Mouse (Mus musculus) CD4-positive helper T cell, adult 2 months (primary cell): ENCODE data around the gene Katnal1.

Experiments
- DNase-seq: peaks from one replicate; pipeline ENCODE4 v3.0.0-alpha.2; 2012; ENCODE audit warnings: low read depth, missing footprints, low spot score

The Katnal1 gene

DNA sequence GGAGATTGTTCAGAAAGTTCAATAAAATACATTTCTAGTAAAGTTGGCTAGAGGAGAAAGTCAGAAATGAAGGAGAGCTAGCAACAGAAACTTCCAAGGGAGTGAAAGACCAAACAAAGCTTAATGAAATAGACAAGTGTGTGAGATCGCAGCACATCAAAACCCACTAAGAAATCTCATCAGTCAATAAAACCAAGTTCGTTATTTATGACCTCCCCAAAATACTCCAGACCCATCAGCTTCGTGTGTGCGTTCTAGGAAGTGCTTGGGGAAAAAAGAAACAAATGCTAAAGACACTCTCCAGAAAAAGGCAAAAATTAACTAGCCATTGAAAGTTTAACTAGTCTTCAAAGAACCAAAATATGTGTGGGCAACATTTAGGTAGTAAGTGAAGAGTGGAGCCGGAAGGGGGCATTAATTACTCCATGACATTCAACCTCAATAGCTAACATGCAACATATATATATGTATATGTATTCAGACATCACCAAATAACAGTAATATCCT lies 1.4 kb downstream of the Katnal1 start:
- no peak for DNase-seq

- no peak for DNase-seq
These were observed 4.5 kb downstream of the Katnal1 start for GRCm38 (mm10) chr5:148924586-148924985.

- no peak for DNase-seq
These were observed 5.1 kb downstream of the Katnal1 start for GRCm38 (mm10) chr5:148924051-148924450.

GRCm38 (mm10) chr5:148923408-148923807 lies 5.7 kb downstream of the Katnal1 start:
- no peak for DNase-seq

DNA sequence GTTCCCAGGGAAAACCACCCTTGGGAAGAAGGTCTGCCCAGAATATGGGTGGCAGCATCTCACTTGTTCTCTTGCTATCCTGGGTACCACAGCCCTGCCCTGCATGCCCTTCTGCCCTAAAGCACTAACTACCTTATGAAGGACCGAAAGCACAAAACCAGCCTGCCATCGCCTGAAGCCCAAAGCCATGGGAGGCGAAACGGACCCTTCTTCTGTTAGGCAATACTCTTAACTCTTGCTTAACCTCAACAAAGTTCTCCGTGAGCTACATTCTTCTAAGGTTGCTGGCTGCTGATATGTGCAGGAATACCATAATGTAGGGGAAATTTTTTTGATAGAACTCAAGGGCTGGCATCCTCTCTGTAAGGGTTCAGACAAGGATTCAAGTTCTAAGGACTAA lies 6.3 kb downstream of the Katnal1 start:
- no peak for DNase-seq

DNA sequence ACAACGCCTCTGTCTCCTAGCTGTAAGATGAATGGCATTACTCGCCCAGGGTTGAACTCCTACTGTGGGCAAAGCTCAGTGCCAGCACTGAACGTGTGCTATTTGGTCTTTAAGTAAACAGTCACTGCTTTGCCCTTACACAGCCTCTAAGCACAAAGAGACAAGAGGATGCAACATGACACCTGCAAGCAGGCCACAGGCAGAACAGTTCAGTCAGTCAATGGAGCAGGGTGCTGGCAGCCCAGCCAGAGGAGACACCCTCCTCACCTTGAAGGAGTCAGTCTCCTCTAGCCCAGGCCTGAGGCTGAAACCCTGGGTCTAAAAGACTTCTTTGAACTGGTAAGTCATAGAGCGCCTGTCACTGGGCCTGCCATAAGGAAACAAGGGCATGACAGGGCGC lies 11.1 kb downstream of the Katnal1 start:
- DNase-seq = no peak

GRCm38 (mm10) chr5:148916775-148917174 lies 12.3 kb downstream of the Katnal1 start:
- DNase-seq = no peak

- no peak for DNase-seq
These were observed 16.9 kb downstream of the Katnal1 start for GRCm38 (mm10) chr5:148912262-148912661.

GRCm38 (mm10) chr5:148910066-148910465 lies 19.1 kb downstream of the Katnal1 start:
- peak; percentile 31 for DNase-seq

GRCm38 (mm10) chr5:148909402-148909801 lies 19.7 kb downstream of the Katnal1 start:
- no peak for DNase-seq

DNA sequence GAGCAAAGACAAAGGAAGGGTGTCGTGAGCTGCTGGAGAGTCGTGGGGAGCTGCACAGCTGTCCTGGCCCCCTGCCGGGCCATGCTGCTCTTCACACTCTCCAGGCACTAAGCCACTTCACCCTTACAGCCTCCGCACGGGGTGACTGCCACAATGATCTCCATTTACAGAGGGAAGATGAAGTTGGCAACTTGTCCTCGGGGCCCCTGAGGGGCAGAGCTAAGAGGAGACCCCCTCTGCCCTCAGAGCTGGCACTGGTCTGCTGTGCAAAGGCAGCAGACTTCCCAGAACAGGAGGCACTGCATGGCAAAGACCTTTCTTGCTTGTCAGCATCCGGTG lies 20.1 kb downstream of the Katnal1 start:
- no peak for DNase-seq

DNA sequence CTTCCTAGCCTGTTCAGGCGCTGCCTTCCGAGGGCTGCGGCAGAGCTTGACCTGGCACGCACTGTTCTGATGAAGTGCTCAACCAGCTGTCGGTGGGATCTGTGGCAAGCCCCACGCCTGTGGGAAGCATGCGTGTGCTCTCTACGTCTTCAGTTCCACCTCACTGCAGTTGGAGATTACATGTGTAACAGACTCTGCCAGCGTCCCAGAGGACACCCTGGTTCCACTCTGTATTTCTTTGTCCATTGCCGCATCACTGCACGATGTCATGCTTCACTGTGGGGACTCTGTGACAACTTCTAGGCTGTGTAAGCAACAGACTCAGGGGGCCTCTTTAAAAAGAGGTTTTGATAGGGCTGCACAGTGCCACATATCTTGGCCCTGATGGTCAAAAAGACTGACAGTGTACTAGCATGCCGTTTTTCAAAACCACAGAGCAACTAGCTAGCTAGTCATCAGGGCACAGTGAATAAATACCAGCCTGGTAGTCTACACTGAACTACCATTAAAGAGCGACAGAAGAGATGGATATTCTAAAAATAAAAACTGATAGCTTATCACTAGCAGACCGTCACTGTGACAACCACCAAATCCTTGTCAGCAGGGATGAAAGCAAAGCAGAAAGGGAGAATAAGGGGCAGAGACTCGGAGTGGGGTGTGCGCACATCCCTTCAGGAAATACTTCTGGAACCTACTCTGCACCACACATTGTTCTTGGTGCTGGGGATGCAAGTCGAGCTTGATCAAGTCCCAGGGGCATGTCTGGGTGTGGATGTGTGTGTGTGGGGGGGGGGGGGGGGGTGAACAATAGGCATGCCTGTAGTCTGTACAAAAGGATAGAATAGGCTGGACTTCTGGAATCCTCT lies 20.7 kb downstream of the Katnal1 start:
- DNase-seq = no peak

- DNase-seq = no peak
These were observed 22.8 kb downstream of the Katnal1 start for GRCm38 (mm10) chr5:148906305-148906704.

GRCm38 (mm10) chr5:148904846-148905245 lies 24.3 kb downstream of the Katnal1 start:
- DNase-seq = peak; percentile 70

DNA sequence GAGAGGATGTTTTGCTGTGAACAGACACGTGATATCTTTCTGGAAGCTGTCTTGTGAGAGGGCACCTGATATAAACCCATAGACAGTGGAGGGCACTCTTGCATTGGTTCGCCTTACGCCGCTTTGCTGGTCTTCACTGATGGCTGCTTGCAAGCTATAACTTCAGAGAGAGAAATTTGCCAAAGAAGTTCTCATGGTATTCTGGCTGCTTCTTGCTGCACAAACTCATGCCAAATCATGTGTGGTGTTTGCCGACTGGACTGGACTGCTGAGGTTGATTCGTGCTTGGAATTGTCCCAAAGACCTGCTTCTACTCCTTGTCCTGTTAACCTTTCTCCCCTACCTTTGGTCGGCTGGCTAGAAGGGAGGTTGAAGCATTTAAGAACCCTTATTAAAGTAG lies 29.8 kb downstream of the Katnal1 start:
- no peak for DNase-seq

GRCm38 (mm10) chr5:148897941-148898417 lies 31.1 kb downstream of the Katnal1 start:
- DNase-seq = no peak

DNA sequence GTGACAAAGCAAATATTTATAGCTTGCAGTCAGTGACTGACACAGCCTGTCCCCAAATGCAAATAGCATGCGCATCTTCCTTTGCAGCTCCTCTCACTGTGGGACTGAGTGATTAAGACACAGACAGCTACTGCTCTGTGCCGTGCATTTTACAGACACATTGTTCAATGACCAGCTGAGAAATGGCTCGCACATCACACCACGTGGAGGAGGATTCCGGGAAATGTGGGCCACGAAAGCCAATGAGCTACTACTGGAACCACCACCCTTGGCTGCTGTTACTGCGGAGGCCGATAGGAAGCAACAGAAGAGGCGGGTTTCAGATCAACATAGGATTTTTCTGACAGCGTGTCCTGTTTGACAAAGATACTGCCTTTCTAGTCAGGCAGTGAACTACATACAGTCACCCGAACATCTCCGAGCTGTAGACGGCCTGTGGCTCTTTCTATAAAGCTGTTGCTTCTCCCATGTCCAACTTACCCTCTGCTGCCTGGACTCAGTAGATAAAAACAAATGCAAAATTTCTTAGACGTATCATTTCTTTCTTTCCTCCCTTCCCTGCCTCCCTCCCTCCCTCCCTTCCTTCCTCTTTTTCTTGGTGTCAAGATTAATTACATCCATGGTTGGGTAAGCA lies 31.9 kb downstream of the Katnal1 start:
- DNase-seq = no peak

DNA sequence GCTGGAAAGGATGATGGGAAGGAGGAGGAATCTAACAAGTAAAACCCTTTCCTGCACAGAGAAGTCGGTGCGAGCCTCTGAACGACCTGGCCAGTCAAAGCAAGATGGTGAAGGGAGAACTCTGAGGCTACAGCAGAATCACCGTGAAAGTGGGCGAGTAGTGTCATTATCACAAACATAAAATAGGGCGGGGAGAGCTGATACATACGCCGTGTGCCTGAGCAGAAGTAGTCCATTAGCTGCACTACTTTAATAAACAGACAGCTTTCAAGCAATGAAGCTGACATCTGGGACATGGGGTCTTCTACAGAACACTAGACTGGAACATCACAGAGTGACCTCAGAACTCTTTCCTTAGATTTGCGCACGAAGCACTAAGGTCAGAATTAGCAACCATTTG lies 32.6 kb downstream of the Katnal1 start:
- no peak for DNase-seq

DNA sequence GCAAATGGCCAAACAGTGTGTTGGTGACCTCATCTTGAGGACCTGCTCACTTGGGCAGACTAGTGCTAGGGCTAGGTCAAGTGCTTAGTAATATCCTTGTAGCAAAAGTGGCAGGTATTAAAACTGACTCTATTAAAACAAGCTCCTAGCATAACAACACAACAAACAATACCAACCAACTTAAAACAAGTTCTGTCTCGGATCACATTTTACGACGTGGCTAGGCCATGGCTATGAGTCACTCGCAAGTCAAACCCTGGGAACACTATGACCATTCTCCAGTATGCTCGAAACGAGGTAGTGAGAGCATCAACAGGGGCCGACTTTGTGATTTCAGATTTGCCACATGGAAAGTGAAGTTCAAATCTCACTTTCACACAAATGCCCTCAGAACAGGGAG lies 33.3 kb downstream of the Katnal1 start:
- DNase-seq = no peak

GRCm38 (mm10) chr5:148895034-148895433 lies 34.1 kb downstream of the Katnal1 start:
- no peak for DNase-seq

DNA sequence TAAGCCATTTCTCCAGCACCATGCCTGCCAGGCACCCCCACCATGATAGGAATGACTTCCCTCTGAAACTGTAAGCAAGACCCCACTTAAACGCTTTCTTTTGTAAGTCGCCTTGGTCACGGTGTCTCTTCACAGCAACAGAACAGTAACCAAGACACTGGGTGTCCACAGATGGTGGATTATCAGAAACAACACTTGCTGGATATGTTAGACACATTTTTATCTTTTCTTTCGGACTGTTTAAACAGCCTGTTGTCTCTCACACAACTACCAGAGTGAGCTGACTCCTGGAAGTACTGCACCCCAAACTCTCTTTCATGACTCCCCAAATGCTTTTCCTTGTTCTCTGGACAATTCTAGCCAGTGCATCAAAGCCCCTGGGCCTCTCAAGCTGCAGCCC lies 38.9 kb downstream of the Katnal1 start:
- DNase-seq = no peak

DNA sequence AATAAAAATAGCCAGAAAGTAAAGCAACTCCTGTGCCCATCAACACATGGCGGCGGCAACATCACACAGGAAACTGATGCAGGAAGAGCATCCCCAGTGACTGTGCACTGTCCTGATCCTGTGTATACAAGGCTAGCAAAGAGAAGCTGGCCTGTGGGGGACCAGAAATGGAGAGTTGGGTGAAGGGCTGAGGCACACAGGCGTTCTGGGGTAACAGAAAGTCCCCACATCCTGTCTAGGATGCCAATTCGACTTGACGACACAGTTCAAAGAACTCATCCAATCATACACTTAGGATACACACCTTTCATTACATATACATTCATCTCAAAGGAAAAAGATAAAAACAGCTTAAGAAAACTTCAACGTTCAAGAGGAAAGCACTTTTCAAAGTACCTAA lies 41.1 kb downstream of the Katnal1 start:
- peak; percentile 44 for DNase-seq
